In genomic region chr2:90916560-90917232, GRCm38 (mm10) we compare ENCODE assay signal across 9 mouse cellular contexts. TPM values are rescaled to one million over a fixed set of nuclear protein-coding genes. Genes with fewer than 3 reads are reported as not detected.
A peak's percentile ranks its signal among the peaks of the same experiment; 100 is the strongest.
DNase-seq lines count a peak whose midpoint lies in the region; ATAC-seq and TF ChIP-seq lines count a peak whose summit lies in the region.
"Had no signal": no experiment of that assay in that cellular context is flagged by ENCODE, and none has a peak within 500 bp of the region (broad histone marks: within the 10 kb centered on the region; RNA-seq: fewer than 3 reads in every experiment).

No protein-coding gene starts in this region.

- H3K36me3 ChIP-seq in spleen, adult 2 months (ENCODE audit: control insufficient read depth, insufficient read depth, low read length) = no peaks in the 10 kb centered on the region; the same call in 1 of the 2 replicates
- H3K36me3 ChIP-seq in intestine, embryonic 15.5 days = 0 out of 2 replicates have a peak, but pooled peaks cover 3% of the 10 kb centered on the region
- peaks cover 13% of the 10 kb centered on the region for H3K36me3 ChIP-seq in neural tube, embryonic 14.5 days (ENCODE audit: control insufficient read depth, insufficient read depth, low read length)

- peak overlapping the region; percentile 95 for H3K4me3 ChIP-seq in cerebellum, adult 2 months (replicated peaks; ENCODE audit: insufficient read depth, low read depth, low read length)
- peak overlapping the region; percentile 96 for H3K4me3 ChIP-seq in spleen, adult 2 months (ENCODE audit: extremely low read depth, insufficient read depth, insufficient read length)
- peak overlapping the region; percentile 65 for H3K4me3 ChIP-seq in intestine, embryonic 15.5 days (replicated peaks)
- H3K4me3 ChIP-seq in neural tube, embryonic 14.5 days (ENCODE audit: low read depth, low read length) = peak overlapping the region; percentile 62

- no peak for TF ChIP-seq CTCF in cerebellum, adult 2 months (IDR thresholded peaks at IDR 0.05; ENCODE audit: borderline replicate concordance, insufficient read depth, low read depth, low read length)
- TF ChIP-seq CTCF in spleen, adult 2 months (IDR thresholded peaks at IDR 0.05; ENCODE audit: extremely low read depth, insufficient read depth, insufficient read length, insufficient replicate concordance) = no peak

- no peak for TF ChIP-seq POLR2A in cerebellum, adult 2 months (IDR thresholded peaks at IDR 0.05; ENCODE audit: borderline replicate concordance, insufficient read depth, low read length)
- TF ChIP-seq POLR2A in spleen, adult 2 months (IDR thresholded peaks at IDR 0.05; ENCODE audit: low read depth, low read length) = no peak

- no peaks in the 10 kb centered on the region for H3K9me3 ChIP-seq in intestine, embryonic 15.5 days
- H3K9me3 ChIP-seq in neural tube, embryonic 14.5 days (ENCODE audit: control insufficient read depth, low read length) = no peaks in the 10 kb centered on the region

- intact Hi-C loops in left cerebral cortex, postnatal 36 days (cut with DNase I) = loop anchor here (10.0 kb wide), 1 partner anchor 148 kb away; no protein-coding TSS in a partner anchor

- WGBS in cerebellum, adult 2 months = 14% methylated on average over 7 of the region's 7 CpGs
- 27% methylated on average over 7 of the region's 7 CpGs for WGBS in spleen, adult 2 months
- WGBS in intestine, embryonic 15.5 days = 20% methylated on average over 7 of the region's 7 CpGs
- WGBS in neural tube, embryonic 14.5 days = 33% methylated on average over 7 of the region's 7 CpGs

- peak overlapping the region; percentile 98 for H3K27ac ChIP-seq in cerebellum, adult 2 months (ENCODE audit: insufficient read depth, low read length)
- H3K27ac ChIP-seq in spleen, adult 2 months (ENCODE audit: insufficient read depth, low read length) = peak overlapping the region; percentile 88; the same call in 1 of the 2 replicates
- H3K27ac ChIP-seq in intestine, embryonic 15.5 days = peak overlapping the region; percentile 93
- H3K27ac ChIP-seq in neural tube, embryonic 14.5 days (ENCODE audit: low read depth, low read length) = peak overlapping the region; percentile 87

- no peak for DNase-seq in cerebellum, adult 2 months
- DNase-seq in cerebellum, adult 11-12 months = no peak
- DNase-seq in spleen, adult 2 months (ENCODE audit: low read depth in 1 of 2, low spot score in 2 of 2) = no peak
- no peak for DNase-seq in spleen, adult 18-20 months
- no peak for DNase-seq in left cerebral cortex, postnatal 36 days (ENCODE audit: low spot score in 2 of 2)
- no peak for DNase-seq in ovary, postnatal 14 days (ENCODE audit: low spot score)

- peak overlapping the region; percentile 95 for H3K9ac ChIP-seq in intestine, embryonic 15.5 days
- peak overlapping the region; percentile 96 for H3K9ac ChIP-seq in neural tube, embryonic 14.5 days (replicated peaks; ENCODE audit: low read depth, low read length)

- H3K4me1 ChIP-seq in cerebellum, adult 2 months (ENCODE audit: control insufficient read depth, insufficient read depth, low read length) = peaks cover 14% of the 10 kb centered on the region; the same call in 1 of the 2 replicates
- no peaks in the 10 kb centered on the region; the same call in 1 of the 2 replicates for H3K4me1 ChIP-seq in spleen, adult 2 months (ENCODE audit: control insufficient read depth, insufficient read depth, insufficient read length)
- H3K4me1 ChIP-seq in intestine, embryonic 15.5 days (replicated peaks) = 0 out of 2 replicates have a peak, but pooled peaks cover 2% of the 10 kb centered on the region
- peaks cover 13% of the 10 kb centered on the region; the same call in 1 of the 2 replicates for H3K4me1 ChIP-seq in neural tube, embryonic 14.5 days (ENCODE audit: control insufficient read depth, insufficient read depth, low read length)

- H3K4me2 ChIP-seq in intestine, embryonic 15.5 days (replicated peaks) = peak overlapping the region; percentile 69
- peak overlapping the region; percentile 89 for H3K4me2 ChIP-seq in neural tube, embryonic 14.5 days (ENCODE audit: low read depth, low read length)

- ATAC-seq in intestine, embryonic 15.5 days = peak; percentile 15; the same call in 1 of the 2 replicates
- peak; percentile 16; the same call in 1 of the 2 replicates for ATAC-seq in neural tube, embryonic 14.5 days (ENCODE audit: low read depth)

- H3K27me3 ChIP-seq in cerebellum, adult 2 months (ENCODE audit: control insufficient read depth, insufficient read depth, low read length) = no peaks in the 10 kb centered on the region
- no peaks in the 10 kb centered on the region for H3K27me3 ChIP-seq in spleen, adult 2 months (ENCODE audit: control insufficient read depth, insufficient read depth, low read length)
- no peaks in the 10 kb centered on the region for H3K27me3 ChIP-seq in intestine, embryonic 15.5 days (replicated peaks)
- no peaks in the 10 kb centered on the region for H3K27me3 ChIP-seq in neural tube, embryonic 14.5 days (ENCODE audit: control insufficient read depth, insufficient read depth, low read length)

RNA-seq across cellular contexts. Expression of gene Ndufs3, which starts 12.1 kb away (rescaled TPM):
- 278 and 280 TPM in 2 replicates for polyA plus RNA-seq in cerebellum, adult 2 months (2012; rRNA removed)
- polyA plus RNA-seq in spleen, adult 2 months (2012; rRNA removed) = 54.7 and 59.7 TPM in 2 replicates
- polyA plus RNA-seq in intestine, embryonic 15.5 days (2015; fragmentation: Nextera tagmentation; extraction: Ambion mirVana) = 276 and 282 TPM in 2 replicates
- polyA plus RNA-seq in neural tube, embryonic 14.5 days (2014; fragmentation: Nextera tagmentation; extraction: Ambion mirVana) = 229 and 259 TPM in 2 replicates
- 100 to 1,000 TPM; 229 to 240 TPM for total RNA-seq in left cerebral cortex, postnatal 36 days (2021)

RNA-seq across cellular contexts. Expression of gene Kbtbd4, which starts 12.2 kb away (rescaled TPM):
- 33.1 and 33.7 TPM in 2 replicates for polyA plus RNA-seq in cerebellum, adult 2 months (2012; rRNA removed)
- polyA plus RNA-seq in spleen, adult 2 months (2012; rRNA removed) = 11.8 and 12.1 TPM in 2 replicates
- 27.8 and 29.8 TPM in 2 replicates for polyA plus RNA-seq in intestine, embryonic 15.5 days (2015; fragmentation: Nextera tagmentation; extraction: Ambion mirVana)
- 47.5 and 50.4 TPM in 2 replicates for polyA plus RNA-seq in neural tube, embryonic 14.5 days (2014; fragmentation: Nextera tagmentation; extraction: Ambion mirVana)
- 10 to 100 TPM; 39.6 to 39.8 TPM for total RNA-seq in left cerebral cortex, postnatal 36 days (2021)

RNA-seq across cellular contexts. Expression of gene Celf1, which starts 23.5 kb away (rescaled TPM):
- polyA plus RNA-seq in cerebellum, adult 2 months (2012; rRNA removed) = 91.1 and 95.2 TPM in 2 replicates
- polyA plus RNA-seq in spleen, adult 2 months (2012; rRNA removed) = 35.3 TPM in 2 replicates
- 81.3 and 82.3 TPM in 2 replicates for polyA plus RNA-seq in intestine, embryonic 15.5 days (2015; fragmentation: Nextera tagmentation; extraction: Ambion mirVana)
- polyA plus RNA-seq in neural tube, embryonic 14.5 days (2014; fragmentation: Nextera tagmentation; extraction: Ambion mirVana) = 77.6 and 80.8 TPM in 2 replicates
- 100 to 1,000 TPM; 145 to 163 TPM for total RNA-seq in left cerebral cortex, postnatal 36 days (2021)

RNA-seq across cellular contexts. Expression of gene C1qtnf4, which starts 31.0 kb away (rescaled TPM):
- polyA plus RNA-seq in cerebellum, adult 2 months (2012; rRNA removed) = 234 and 254 TPM in 2 replicates
- polyA plus RNA-seq in spleen, adult 2 months (2012; rRNA removed) = 1.7 and 2.7 TPM in 2 replicates
- 6.9 and 8.8 TPM in 2 replicates for polyA plus RNA-seq in intestine, embryonic 15.5 days (2015; fragmentation: Nextera tagmentation; extraction: Ambion mirVana)
- polyA plus RNA-seq in neural tube, embryonic 14.5 days (2014; fragmentation: Nextera tagmentation; extraction: Ambion mirVana) = 135 and 143 TPM in 2 replicates
- total RNA-seq in left cerebral cortex, postnatal 36 days (2021) = 100 to 1,000 TPM; 279 to 315 TPM
- total RNA-seq: hematopoietic stem cell, adult 5-6 weeks had no signal
